Mouse (Mus musculus) ES-E14 (cell line): ENCODE results near the gene Ptprm.

Experiments used
- CHD2 ChIP-seq: IDR thresholded peaks from 2 replicates; pipeline ENCODE4 v1.6.1; 2014; ENCODE audit warnings: mild to moderate bottlenecking, low read depth, low read length, inconsistent platforms
- MAFK ChIP-seq: IDR thresholded peaks from 2 replicates; pipeline ENCODE4 v1.6.1; 2014; ENCODE audit warnings: mild to moderate bottlenecking, low read depth, low read length, inconsistent platforms; ENCODE audit not compliant: insufficient read depth
- ZNF384 ChIP-seq: IDR thresholded peaks from 2 replicates; pipeline ENCODE4 v1.6.1; 2012; ENCODE audit warnings: low read depth, low read length, inconsistent platforms

DNA sequence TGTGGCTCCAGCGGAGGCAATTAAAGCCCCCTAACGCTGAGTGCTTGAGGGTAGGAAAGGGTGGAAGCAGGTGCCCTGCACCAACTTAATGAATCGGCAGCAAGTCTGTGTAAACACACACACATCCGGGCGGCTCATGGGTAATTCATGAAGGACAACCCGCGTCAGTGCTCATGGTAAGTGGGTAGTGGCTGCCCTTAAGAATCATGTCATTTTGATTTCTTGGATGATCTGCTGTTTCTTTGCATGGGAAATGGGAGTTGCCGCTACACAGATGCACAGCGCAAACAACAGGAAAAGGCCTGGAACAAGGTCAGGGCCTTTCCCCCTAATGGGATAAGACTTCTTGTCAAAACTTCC lies 633.3 kb downstream of the Ptprm start:
- no peak for TF ChIP-seq CHD2
- TF ChIP-seq ZNF384 = no peak
- TF ChIP-seq MAFK = no peak
